Mouse (Mus musculus) embryonic facial prominence, embryonic 13.5 days (tissue): ENCODE measurements at regions not wholly inside any gene's neighbourhood (a gene's known extent, or its start where the extent isn't known, plus 50 kb on each side); places are given as distances from the start of the nearest gene placed in this dataset.

ENCODE experiments used
- ATAC-seq: fragments of 200-750 bp; cut with Nextera tagmentation; 2 replicates; pipeline ENCODE4 v1.8.0; 2017; ENCODE audit warnings: low read depth; ENCODE audit not compliant: insufficient number of reproducible peaks, insufficient read depth, low FRiP score, low TSS enrichment
- H3K27ac ChIP-seq: fragments of 300-500 bp; sonication (generic); 2 replicates; pipeline ENCODE4 v1.5.1; 2015; ENCODE audit warnings: moderate library complexity, mild to moderate bottlenecking, inconsistent platforms
- H3K27me3 ChIP-seq: fragments of 300-500 bp; sonication (generic); 2 replicates; pipeline ENCODE4 v1.6.1; 2015; ENCODE audit warnings: mild to moderate bottlenecking, inconsistent platforms
- H3K36me3 ChIP-seq: fragments of 300-500 bp; sonication (generic); 2 replicates; pipeline ENCODE4 v1.6.1; 2015; ENCODE audit warnings: mild to moderate bottlenecking, inconsistent platforms
- H3K4me1 ChIP-seq: fragments of 300-500 bp; sonication (generic); 2 replicates; pipeline ENCODE4 v1.6.1; 2015; ENCODE audit warnings: inconsistent platforms
- H3K4me2 ChIP-seq: fragments of 300-500 bp; sonication (generic); 2 replicates; pipeline ENCODE4 v1.6.1; 2015; ENCODE audit warnings: moderate library complexity, mild to moderate bottlenecking, inconsistent platforms
- H3K4me3 ChIP-seq: fragments of 300-500 bp; sonication (generic); 2 replicates; pipeline ENCODE4 v1.5.1; 2015; ENCODE audit warnings: mild to moderate bottlenecking, inconsistent platforms
- H3K9ac ChIP-seq: fragments of 300-500 bp; sonication (generic); 2 replicates; pipeline ENCODE4 v1.6.1; 2015; ENCODE audit warnings: mild to moderate bottlenecking, inconsistent platforms
- H3K9me3 ChIP-seq: fragments of 300-500 bp; sonication (generic); 2 replicates; pipeline ENCODE4 v1.6.1; 2016; ENCODE audit warnings: inconsistent platforms
- WGBS: fragments of 180-500 bp; shearing (Covaris S2); methylation state at CpG from one replicate; pipeline ENCODE4 v1.1.7; 2015; ENCODE audit warnings: mixed read lengths; 5-methylcytosine and 5-hydroxymethylcytosine counted together

- Histone ChIP-seq H3K4me2 (no peak overlapping the region), H3K27me3 (0 out of 2 replicates have a peak, but pooled peaks cover 8% of the 10 kb centered on the region), H3K9me3 (no peaks in the 10 kb centered on the region), H3K9ac (no peak overlapping the region), H3K36me3 (no peaks in the 10 kb centered on the region), H3K4me3 (no peak overlapping the region), H3K27ac (no peak overlapping the region), H3K4me1 (no peaks in the 10 kb centered on the region)
- no peak for ATAC-seq
- WGBS, result 84% methylated on average over 10 of the region's 10 CpGs
These were observed 96.9 kb downstream of the Tmem130 start for GRCm38 (mm10) chr5:144664571-144665295.

DNA sequence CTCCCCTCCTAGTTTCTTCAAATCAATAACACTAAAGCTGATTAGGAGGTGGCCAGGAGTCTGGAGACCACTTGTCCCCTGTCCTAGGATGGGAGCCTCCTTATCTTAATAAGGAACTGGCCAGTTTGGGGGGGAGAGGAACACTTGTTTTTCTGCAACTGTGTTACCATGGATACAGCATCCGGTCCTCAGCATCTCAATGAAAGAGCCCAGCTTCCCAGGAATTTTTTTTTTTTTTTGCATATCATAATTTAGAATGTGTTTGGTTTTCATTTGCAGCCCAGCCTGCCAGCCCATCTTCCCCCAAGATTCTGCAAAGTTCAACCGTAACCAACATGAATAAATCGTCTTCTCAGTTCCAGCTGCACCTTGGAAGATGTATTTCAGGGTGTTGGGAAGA, 93.6 kb downstream of the Tmem130 start:
- H3K4me1 ChIP-seq, result no peaks in the 10 kb centered on the region
- H3K9me3 ChIP-seq, result no peaks in the 10 kb centered on the region
- H3K27ac ChIP-seq, result no peak overlapping the region
- H3K36me3 ChIP-seq, result no peaks in the 10 kb centered on the region
- no peak overlapping the region for H3K9ac ChIP-seq
- H3K27me3 ChIP-seq, result 0 out of 2 replicates have a peak, but pooled peaks cover 8% of the 10 kb centered on the region
- H3K4me2 ChIP-seq, result no peak overlapping the region
- 54% methylated on average over 3 of the region's 3 CpGs for WGBS
- no peak for ATAC-seq
- no peak overlapping the region for H3K4me3 ChIP-seq

- Histone ChIP-seq H3K27ac (no peak overlapping the region), H3K27me3 (no peaks in the 10 kb centered on the region), H3K36me3 (no peaks in the 10 kb centered on the region), H3K4me1 (no peaks in the 10 kb centered on the region), H3K9me3 (no peaks in the 10 kb centered on the region), H3K4me2 (no peak overlapping the region), H3K4me3 (no peak overlapping the region), H3K9ac (no peak overlapping the region)
- 85% methylated on average over 13 of the region's 13 CpGs for WGBS
- ATAC-seq, result no peak
These were observed 82.5 kb downstream of the Tmem130 start for GRCm38 (mm10) chr5:144678815-144679750.

- no peak overlapping the region for H3K9ac ChIP-seq
- no peak overlapping the region for H3K27ac ChIP-seq
- peaks cover 14% of the 10 kb centered on the region for H3K4me1 ChIP-seq
- H3K4me2 ChIP-seq, result no peak overlapping the region
- no peak overlapping the region for H3K4me3 ChIP-seq
- H3K27me3 ChIP-seq, result no peaks in the 10 kb centered on the region
- ATAC-seq, result no peak
- no peaks in the 10 kb centered on the region for H3K36me3 ChIP-seq
- H3K9me3 ChIP-seq, result no peaks in the 10 kb centered on the region
- WGBS, result 76% methylated on average over 1 of the region's 1 CpGs
These were observed 77.4 kb downstream of the Tmem130 start for GRCm38 (mm10) chr5:144684184-144684583.
